Mouse (Mus musculus) erythroblast, embryonic 14.5 days (primary cell): ENCODE measurements around the gene Lce1b. TPM values are rescaled to one million over a fixed set of nuclear protein-coding genes. Genes with fewer than 3 reads are reported as not detected.

Source experiments
- H3K27me3 ChIP-seq: 2 replicates; pipeline ENCODE4 v1.6.1; 2012; ENCODE audit warnings: inconsistent platforms; ENCODE audit not compliant: control insufficient read depth
- H3K36me3 ChIP-seq: 2 replicates; pipeline ENCODE4 v1.6.1; 2012; ENCODE audit warnings: mild to moderate bottlenecking, inconsistent platforms; ENCODE audit not compliant: control insufficient read depth
- H3K4me1 ChIP-seq: 2 replicates; pipeline ENCODE4 v1.6.1; 2012; ENCODE audit warnings: inconsistent platforms; ENCODE audit not compliant: control insufficient read depth
- H3K4me3 ChIP-seq: replicated peaks from 2 replicates; pipeline ENCODE3; 2012; ENCODE audit warnings: moderate library complexity, mild to moderate bottlenecking, inconsistent platforms
- H3K9me3 ChIP-seq: 2 replicates; pipeline ENCODE4 v1.6.1; 2012; ENCODE audit warnings: low read length, inconsistent platforms, mixed read lengths; ENCODE audit not compliant: control insufficient read depth
- GATA1 ChIP-seq: IDR thresholded peaks from 2 replicates; pipeline ENCODE4 v1.6.1; 2012; ENCODE audit warnings: low read length, inconsistent platforms, mixed read lengths
- TAL1 ChIP-seq: IDR thresholded peaks from 3 replicates; pipeline ENCODE4 v1.6.1; 2012; ENCODE audit warnings: low read length, inconsistent platforms, mixed read lengths
- polyA plus RNA-seq: library from polyadenylated mRNA; stranded (reverse); fragments of >175 nt; gene quantifications from 2 replicates; pipeline ENCODE4 v1.2.3, GENCODE M21; 2012

The Lce1b gene
- polyA plus RNA-seq, 1 experiment = not detected

GRCm38 (mm10) chr3:92637745-92638652 is 18.7 kb downstream of the Lce1b start:
- no peaks in the 10 kb centered on the region for H3K4me1 ChIP-seq
- TF ChIP-seq GATA1 (no peak), TAL1 (no peak)
- 0 out of 2 replicates have a peak, but pooled peaks cover 3% of the 10 kb centered on the region for H3K9me3 ChIP-seq
- H3K27me3 ChIP-seq = no peaks in the 10 kb centered on the region
- H3K4me3 ChIP-seq = no peak overlapping the region
- no peaks in the 10 kb centered on the region for H3K36me3 ChIP-seq

GRCm38 (mm10) chr3:92621560-92621959 is 35.2 kb downstream of the Lce1b start, which contains the start of gene Lce6a:
Gene Lce6a (minus strand): TSS chr3:92621660.
- TF ChIP-seq TAL1 = no peak
- TF ChIP-seq GATA1 = no peak
- Histone ChIP-seq H3K4me1 (no peaks in the 10 kb centered on the region), H3K27me3 (no peaks in the 10 kb centered on the region), H3K4me3 (no peak within 1 kb of the TSS), H3K9me3 (no peaks in the 10 kb centered on the region), H3K36me3 (no peaks in the 10 kb centered on the region)

- TF ChIP-seq TAL1 (no peak), GATA1 (no peak)
- no peak overlapping the region for H3K4me3 ChIP-seq
- no peaks in the 10 kb centered on the region for H3K36me3 ChIP-seq
- no peaks in the 10 kb centered on the region for H3K9me3 ChIP-seq
- no peaks in the 10 kb centered on the region for H3K27me3 ChIP-seq
- no peaks in the 10 kb centered on the region for H3K4me1 ChIP-seq
Measured at GRCm38 (mm10) chr3:92609804-92610203, 46.9 kb downstream of the Lce1b start.

GRCm38 (mm10) chr3:92607392-92607791 is 49.3 kb downstream of the Lce1b start, which contains the start of gene 2210017I01Rik:
Gene 2210017I01Rik (minus strand): TSS chr3:92607492.
- H3K4me1 ChIP-seq = no peaks in the 10 kb centered on the region
- TF ChIP-seq TAL1 (no peak), GATA1 (no peak)
- no peaks in the 10 kb centered on the region for H3K27me3 ChIP-seq
- no peaks in the 10 kb centered on the region for H3K9me3 ChIP-seq
- no peak within 1 kb of the TSS for H3K4me3 ChIP-seq
- H3K36me3 ChIP-seq = no peaks in the 10 kb centered on the region

Other genes with a start within 250 kb of the Lce1b start
- not detected in 2 replicates for gene Sprr2i, start 248.9 kb downstream of the Lce1b start, polyA plus RNA-seq
- not detected in 2 replicates for gene Sprr2j-ps, start 238.8 kb downstream of the Lce1b start, polyA plus RNA-seq
- 2.0 and 2.3 TPM in 2 replicates for gene Gm9774, start 227.5 kb downstream of the Lce1b start, polyA plus RNA-seq
- gene Sprr2k, start 224.3 kb downstream of the Lce1b start, polyA plus RNA-seq = not detected in 2 replicates
- not detected in 2 replicates for gene Sprr1b, start 218.1 kb downstream of the Lce1b start, polyA plus RNA-seq
- not detected in 2 replicates for gene Sprr3, start 198.2 kb downstream of the Lce1b start, polyA plus RNA-seq
- not detected in 2 replicates for gene Sprr1a, start 171.0 kb downstream of the Lce1b start, polyA plus RNA-seq
- not detected in 2 replicates for gene Sprr4, start 156.4 kb downstream of the Lce1b start, polyA plus RNA-seq
- not detected in 2 replicates for gene 2310046K23Rik, start 122.4 kb downstream of the Lce1b start, polyA plus RNA-seq
- gene Ivl, start 83.2 kb downstream of the Lce1b start, polyA plus RNA-seq = not detected in 2 replicates
- gene Smcp, start 67.9 kb downstream of the Lce1b start, polyA plus RNA-seq = not detected in 2 replicates
- not detected in 2 replicates for gene 2210017I01Rik, start 49.4 kb downstream of the Lce1b start, polyA plus RNA-seq
- gene Lce6a, start 35.3 kb downstream of the Lce1b start, polyA plus RNA-seq = not detected in 2 replicates
- gene Lce1a1, start 8.6 kb downstream of the Lce1b start, polyA plus RNA-seq = not detected in 2 replicates
- not detected in 2 replicates for gene Lce1a2, start 13.4 kb upstream of the Lce1b start, polyA plus RNA-seq
- gene Lce1c, start 22.3 kb upstream of the Lce1b start, polyA plus RNA-seq = not detected in 2 replicates
- gene Lce1d, start 30.3 kb upstream of the Lce1b start, polyA plus RNA-seq = not detected in 2 replicates
- gene Lce1e, start 52.1 kb upstream of the Lce1b start, polyA plus RNA-seq = not detected in 2 replicates
- gene Lce1f, start 63.4 kb upstream of the Lce1b start, polyA plus RNA-seq = not detected in 2 replicates
- not detected in 2 replicates for gene Gm38119, start 82.2 kb upstream of the Lce1b start, polyA plus RNA-seq
- gene Lce1g, start 95.4 kb upstream of the Lce1b start, polyA plus RNA-seq = not detected in 2 replicates
- not detected in 2 replicates for gene Lce1h, start 108.1 kb upstream of the Lce1b start, polyA plus RNA-seq
- not detected in 2 replicates for gene Lce1i, start 122.0 kb upstream of the Lce1b start, polyA plus RNA-seq
- not detected in 2 replicates for gene Lce1j, start 133.6 kb upstream of the Lce1b start, polyA plus RNA-seq
- gene Lce1k, start 151.0 kb upstream of the Lce1b start, polyA plus RNA-seq = not detected in 2 replicates
- gene Kprp, start 170.3 kb upstream of the Lce1b start, polyA plus RNA-seq = not detected in 2 replicates
- not detected in 2 replicates for gene Lce1l, start 194.4 kb upstream of the Lce1b start, polyA plus RNA-seq
- gene 2310050C09Rik, start 213.3 kb upstream of the Lce1b start, polyA plus RNA-seq = not detected in 2 replicates